Mouse (Mus musculus): ENCODE measurements around the gene Slc7a7.

Gene Slc7a7

DNA sequence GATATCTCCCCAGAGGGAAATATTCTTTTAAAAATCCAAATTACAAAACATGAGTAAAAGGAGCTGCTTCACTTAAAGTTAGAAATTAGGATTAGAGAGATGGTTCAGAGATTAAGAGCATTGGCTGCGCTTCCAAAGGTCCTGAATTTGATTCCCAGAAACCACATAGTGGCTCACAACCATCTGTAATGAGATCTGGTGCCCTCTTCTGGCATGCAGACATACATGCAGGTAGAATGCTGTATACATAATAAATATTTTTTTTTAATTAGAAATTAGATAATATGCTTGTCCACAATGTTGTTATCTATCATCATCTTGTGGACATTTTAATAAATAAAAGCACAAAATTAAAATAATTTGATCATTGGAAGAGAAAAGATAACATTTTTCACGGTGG, 89.0 kb downstream of the Slc7a7 start:
- DNase-seq (ENCODE audit: low spot score in 2 of 2): no peak

DNA sequence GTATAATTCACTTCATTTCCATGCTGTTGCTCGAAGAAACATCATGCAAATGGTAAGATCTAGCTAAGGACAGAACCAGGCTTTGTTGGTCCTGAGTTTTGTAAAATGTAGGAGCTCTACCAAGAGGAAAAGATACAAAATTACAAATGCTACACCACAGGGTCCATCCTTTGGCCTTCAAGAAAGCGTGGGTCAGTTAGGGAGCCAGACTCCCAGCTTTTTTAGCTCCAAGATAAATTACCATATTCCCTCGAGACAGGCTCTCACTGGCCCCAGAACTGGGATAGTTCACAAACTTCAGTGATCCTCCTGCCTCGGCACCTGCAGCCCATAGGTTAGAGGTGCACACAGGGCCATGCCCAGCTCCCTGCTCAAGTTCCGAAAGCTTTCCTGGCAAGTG, 93.1 kb downstream of the Slc7a7 start:
- no peak for DNase-seq (ENCODE audit: low spot score in 2 of 2)

DNA sequence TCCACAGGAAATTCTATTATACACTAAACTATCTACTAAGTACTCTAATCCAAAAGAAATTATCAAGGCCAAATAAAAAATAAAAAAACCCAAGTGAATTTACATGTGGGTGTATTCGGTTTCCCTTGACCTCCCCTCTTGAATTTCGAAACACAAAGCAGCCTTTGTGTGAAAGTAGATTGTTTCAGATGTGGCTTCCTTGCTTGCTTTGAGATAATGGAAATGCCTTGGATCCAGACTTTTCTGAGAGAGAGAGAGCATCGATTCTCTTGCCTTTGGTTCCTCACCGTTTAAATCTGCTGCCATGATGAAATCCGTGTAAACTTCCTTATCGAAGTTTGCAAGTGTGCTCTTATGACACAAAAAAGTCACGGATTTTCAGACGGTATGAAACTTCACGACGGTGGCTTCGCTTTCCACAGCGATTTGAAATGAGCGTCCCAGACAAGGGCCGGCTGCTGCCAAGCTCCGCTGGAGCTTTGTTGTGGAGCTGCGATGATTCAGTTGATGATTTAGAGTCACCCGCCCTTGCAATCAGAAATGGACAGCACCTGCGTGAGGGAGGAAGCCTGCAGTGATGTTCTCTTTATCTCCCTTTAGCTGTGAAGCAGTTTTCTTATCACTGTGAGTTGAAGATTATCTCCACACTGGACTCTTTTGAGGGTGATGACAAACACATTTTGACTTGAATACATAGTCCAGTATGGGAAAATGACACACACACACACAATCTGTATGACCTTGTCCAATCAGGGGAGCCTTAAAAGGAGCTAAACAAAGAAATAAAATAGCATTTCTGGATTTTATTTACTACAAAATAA, 95.8 kb downstream of the Slc7a7 start:
- DNase-seq (ENCODE audit: low spot score in 2 of 2): no peak
